Mouse (Mus musculus) neural tube, embryonic 14.5 days (tissue): ENCODE measurements around the gene Foxp4. TPM values are rescaled to one million over a fixed set of nuclear protein-coding genes. Genes with fewer than 3 reads are reported as not detected.
A peak's percentile ranks its signal among the peaks of the same experiment; 100 is the strongest.

Experiments used
- ATAC-seq: fragments of 200-750 bp; cut with Nextera tagmentation; 2 replicates; pipeline ENCODE4 v1.8.0; 2017; ENCODE audit warnings: low read depth, mild to moderate bottlenecking, moderate TSS enrichment, moderate library complexity
- H3K27ac ChIP-seq: fragments of 300-500 bp; sonication (generic); 2 replicates; pipeline ENCODE4 v1.5.1; 2014; ENCODE audit warnings: low read depth, mild to moderate bottlenecking, control low read depth, low read length, moderate library complexity, mixed read lengths
- H3K27me3 ChIP-seq: fragments of 300-500 bp; sonication (generic); 2 replicates; pipeline ENCODE4 v1.6.1; 2014; ENCODE audit warnings: low read length; ENCODE audit not compliant: control insufficient read depth, insufficient read depth
- H3K36me3 ChIP-seq: fragments of 300-500 bp; sonication (generic); 2 replicates; pipeline ENCODE4 v1.6.1; 2014; ENCODE audit warnings: low read length, mixed read lengths; ENCODE audit not compliant: control insufficient read depth, insufficient read depth
- H3K4me1 ChIP-seq: fragments of 300-500 bp; sonication (generic); 2 replicates; pipeline ENCODE4 v1.6.1; 2014; ENCODE audit warnings: low read length; ENCODE audit not compliant: control insufficient read depth, insufficient read depth
- H3K4me2 ChIP-seq: fragments of 300-500 bp; sonication (generic); 2 replicates; pipeline ENCODE4 v1.6.1; 2014; ENCODE audit warnings: mild to moderate bottlenecking, low read depth, low read length, control low read depth
- H3K4me3 ChIP-seq: fragments of 300-500 bp; sonication (generic); 2 replicates; pipeline ENCODE4 v1.5.1; 2014; ENCODE audit warnings: low read depth, low read length, control low read depth, mixed read lengths
- H3K9ac ChIP-seq: fragments of 300-500 bp; sonication (generic); replicated peaks from 2 replicates; pipeline ENCODE4 v1.6.1; 2014; ENCODE audit warnings: low read depth, mild to moderate bottlenecking, control low read depth, low read length, mixed read lengths
- H3K9me3 ChIP-seq: fragments of 300-500 bp; sonication (generic); 2 replicates; pipeline ENCODE4 v1.6.1; 2016; ENCODE audit warnings: low read length; ENCODE audit not compliant: control insufficient read depth
- WGBS: fragments of 180-500 bp; shearing (Covaris S2); extraction: QIAGEN DNeasy Blood & Tissue Kit; methylation state at CpG from one replicate; pipeline ENCODE4 v1.1.7; 2014; 5-methylcytosine and 5-hydroxymethylcytosine counted together
- polyA plus RNA-seq: library from polyadenylated mRNA; unstranded; fragments of >200 nt; fragmentation: Nextera tagmentation; extraction: Ambion mirVana; gene quantifications from 2 replicates; pipeline ENCODE4 v1.2.1, GENCODE M21; 2014

The Foxp4 gene
- polyA plus RNA-seq, 1 experiment from 2014 or later: 28.7 TPM

DNA sequence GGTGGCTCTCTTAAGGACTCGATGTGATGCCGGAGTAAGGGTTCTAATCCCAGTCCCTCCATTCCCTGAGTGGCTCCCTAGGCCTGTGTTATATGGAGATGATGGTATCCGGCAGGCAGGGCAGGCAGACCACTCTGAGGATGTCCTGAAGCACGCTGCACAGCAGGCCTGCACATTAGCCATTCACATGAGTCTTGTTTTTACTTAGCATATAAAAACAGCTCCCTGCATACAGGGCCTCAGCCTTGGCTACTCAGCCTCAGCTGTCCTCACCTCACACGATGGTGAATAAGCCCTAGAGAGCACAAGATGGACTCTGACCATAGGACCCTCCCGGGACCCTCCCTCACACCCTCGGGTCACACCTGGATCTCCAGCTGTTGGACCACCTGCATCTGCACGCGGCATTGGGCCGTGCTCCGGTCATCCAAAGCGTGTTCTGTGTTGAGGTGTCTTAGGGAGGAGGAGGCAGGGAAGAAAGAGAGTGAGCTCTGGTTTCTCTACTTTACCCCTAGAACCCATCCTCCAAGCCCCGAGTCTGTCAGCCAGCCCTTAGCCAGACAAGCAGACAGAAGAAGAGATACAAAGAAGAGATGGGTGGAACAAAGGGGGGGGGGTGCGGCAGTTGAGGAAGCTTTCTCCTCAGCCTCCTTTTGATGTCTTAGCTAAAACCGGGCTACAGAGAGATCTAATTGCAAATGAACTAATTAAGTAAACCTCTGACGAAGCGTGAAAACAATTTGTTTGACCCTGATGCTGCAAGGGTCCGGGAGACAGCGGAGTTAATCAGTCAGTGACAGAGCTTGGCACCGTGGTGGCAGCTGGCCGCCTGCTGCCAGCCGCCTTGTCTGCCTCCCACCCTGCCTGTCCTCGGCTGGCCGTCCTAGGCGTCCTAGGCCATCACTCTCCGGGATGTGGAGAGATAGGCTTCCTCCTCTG, 47.4 kb downstream of the Foxp4 start:
- Histone ChIP-seq H3K4me2 (peak overlapping the region; percentile 57), H3K36me3 (no peaks in the 10 kb centered on the region), H3K4me1 (peaks cover 28% of the 10 kb centered on the region), H3K4me3 (peak overlapping the region; percentile 34), H3K9me3 (no peaks in the 10 kb centered on the region), H3K27me3 (peaks cover 4% of the 10 kb centered on the region; the same call in 1 of the 2 replicates), H3K9ac (peak overlapping the region; percentile 47), H3K27ac (peak overlapping the region; percentile 62)
- 11% methylated on average over 26 of the region's 26 CpGs for WGBS
- ATAC-seq: peak; percentile 41

GRCm38 (mm10) chr17:47873341-47873791, 51.1 kb downstream of the Foxp4 start:
- Histone ChIP-seq H3K4me1 (peaks cover 26% of the 10 kb centered on the region), H3K9ac (no peak overlapping the region), H3K27ac (0 out of 2 replicates have a peak overlapping the region, but pooled peaks have one; percentile 7), H3K4me3 (no peak overlapping the region), H3K36me3 (no peaks in the 10 kb centered on the region), H3K27me3 (no peaks in the 10 kb centered on the region), H3K9me3 (no peaks in the 10 kb centered on the region), H3K4me2 (peak overlapping the region; percentile 20; the same call in 1 of the 2 replicates)
- WGBS: 9% methylated on average over 9 of the region's 9 CpGs
- ATAC-seq: peak; percentile 31

GRCm38 (mm10) chr17:47872311-47873011, 52.0 kb downstream of the Foxp4 start:
- peak overlapping the region; percentile 39; the same call in 1 of the 2 replicates for H3K27ac ChIP-seq
- no peak overlapping the region for H3K4me3 ChIP-seq
- H3K9me3 ChIP-seq: no peaks in the 10 kb centered on the region
- no peaks in the 10 kb centered on the region for H3K27me3 ChIP-seq
- H3K4me1 ChIP-seq: peaks cover 23% of the 10 kb centered on the region
- 24% methylated on average over 31 of the region's 31 CpGs for WGBS
- H3K4me2 ChIP-seq: peak overlapping the region; percentile 29; the same call in 1 of the 2 replicates
- H3K9ac ChIP-seq: no peak overlapping the region
- peak; percentile 19; the same call in 1 of the 2 replicates for ATAC-seq
- no peaks in the 10 kb centered on the region for H3K36me3 ChIP-seq

DNA sequence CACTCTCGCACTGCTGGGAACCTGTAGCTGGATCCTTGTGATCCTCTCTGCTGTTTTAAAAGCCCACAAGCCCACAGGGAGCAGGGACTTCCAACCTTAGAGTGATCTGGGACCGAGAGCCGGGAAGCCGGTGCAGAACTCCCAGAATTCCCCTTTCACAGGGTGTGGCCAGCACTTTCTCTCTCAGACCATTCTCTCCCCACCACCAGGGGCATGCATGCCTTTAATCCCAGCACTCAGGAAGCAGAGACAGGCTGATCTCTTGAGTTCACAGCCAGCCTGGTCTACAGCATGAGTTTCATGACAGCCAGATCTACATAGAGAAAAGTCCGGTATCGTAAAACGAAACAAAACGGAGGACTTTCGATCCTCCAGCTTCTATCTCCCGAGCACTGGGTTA, 54.6 kb downstream of the Foxp4 start:
- Histone ChIP-seq H3K4me1 (peaks cover 14% of the 10 kb centered on the region), H3K9me3 (no peaks in the 10 kb centered on the region), H3K36me3 (no peaks in the 10 kb centered on the region), H3K27ac (no peak overlapping the region), H3K4me2 (no peak overlapping the region), H3K27me3 (no peaks in the 10 kb centered on the region), H3K9ac (no peak overlapping the region), H3K4me3 (no peak overlapping the region)
- ATAC-seq: no peak
- WGBS: 94% methylated on average over 10 of the region's 10 CpGs

DNA sequence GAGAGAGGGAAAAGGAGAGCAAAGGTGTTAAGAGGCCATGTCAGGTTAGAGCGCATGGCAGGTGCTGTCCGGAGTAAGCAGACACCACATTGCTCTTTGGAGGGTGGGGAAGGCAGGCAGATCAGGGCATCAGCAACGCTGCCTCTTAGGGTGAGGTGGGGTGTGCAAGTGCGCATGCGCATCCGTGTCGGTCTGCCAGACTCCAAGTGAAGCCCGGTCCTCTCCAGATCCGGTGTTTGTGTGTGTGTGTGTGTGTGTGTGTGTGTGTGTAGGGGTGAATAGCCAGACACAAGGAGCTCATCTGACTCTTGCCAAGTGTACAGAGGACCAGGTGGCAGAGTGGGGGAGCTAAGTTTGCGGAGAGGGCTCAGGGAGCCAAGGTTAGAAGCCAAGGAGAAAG, 58.4 kb downstream of the Foxp4 start:
- Histone ChIP-seq H3K4me3 (no peak overlapping the region), H3K9ac (no peak overlapping the region), H3K9me3 (no peaks in the 10 kb centered on the region), H3K27me3 (no peaks in the 10 kb centered on the region), H3K4me1 (no peaks in the 10 kb centered on the region), H3K36me3 (no peaks in the 10 kb centered on the region), H3K4me2 (no peak overlapping the region), H3K27ac (no peak overlapping the region)
- WGBS: 60% methylated on average over 10 of the region's 10 CpGs
- no peak for ATAC-seq

DNA sequence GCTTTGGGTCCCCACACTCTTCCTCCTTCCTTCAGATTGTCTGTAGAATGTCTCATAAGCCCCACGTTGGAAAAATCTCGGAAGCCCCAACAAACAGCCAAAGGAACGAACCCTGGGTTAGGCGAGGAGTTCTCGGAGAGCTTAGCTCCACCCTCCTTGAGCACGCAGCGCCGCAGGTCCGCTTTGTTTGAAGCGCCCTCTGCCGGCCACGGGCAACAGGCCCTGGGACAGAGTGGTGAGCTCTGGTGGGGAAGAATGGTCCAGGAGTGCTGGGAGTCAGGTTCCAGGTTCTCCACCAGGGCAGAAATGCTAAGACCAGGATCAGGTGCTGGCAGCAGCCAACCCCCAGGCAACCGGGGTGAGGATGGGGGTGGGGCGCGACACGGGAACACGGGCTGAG, 59.9 kb downstream of the Foxp4 start:
- H3K9ac ChIP-seq: no peak overlapping the region
- no peak overlapping the region for H3K4me3 ChIP-seq
- H3K4me1 ChIP-seq: no peaks in the 10 kb centered on the region
- no peak overlapping the region for H3K27ac ChIP-seq
- 3% methylated on average over 17 of the region's 17 CpGs for WGBS
- peak overlapping the region; percentile 18; the same call in 1 of the 2 replicates for H3K4me2 ChIP-seq
- no peaks in the 10 kb centered on the region for H3K9me3 ChIP-seq
- H3K27me3 ChIP-seq: no peaks in the 10 kb centered on the region
- H3K36me3 ChIP-seq: no peaks in the 10 kb centered on the region
- peak; percentile 68 for ATAC-seq

GRCm38 (mm10) chr17:47863437-47863836, 61.0 kb downstream of the Foxp4 start:
- Histone ChIP-seq H3K9me3 (no peaks in the 10 kb centered on the region), H3K27ac (no peak overlapping the region), H3K4me2 (no peak overlapping the region), H3K4me1 (no peaks in the 10 kb centered on the region), H3K4me3 (no peak overlapping the region), H3K27me3 (no peaks in the 10 kb centered on the region), H3K36me3 (no peaks in the 10 kb centered on the region), H3K9ac (no peak overlapping the region)
- WGBS: 16% methylated on average over 11 of the region's 11 CpGs
- ATAC-seq: no peak

DNA sequence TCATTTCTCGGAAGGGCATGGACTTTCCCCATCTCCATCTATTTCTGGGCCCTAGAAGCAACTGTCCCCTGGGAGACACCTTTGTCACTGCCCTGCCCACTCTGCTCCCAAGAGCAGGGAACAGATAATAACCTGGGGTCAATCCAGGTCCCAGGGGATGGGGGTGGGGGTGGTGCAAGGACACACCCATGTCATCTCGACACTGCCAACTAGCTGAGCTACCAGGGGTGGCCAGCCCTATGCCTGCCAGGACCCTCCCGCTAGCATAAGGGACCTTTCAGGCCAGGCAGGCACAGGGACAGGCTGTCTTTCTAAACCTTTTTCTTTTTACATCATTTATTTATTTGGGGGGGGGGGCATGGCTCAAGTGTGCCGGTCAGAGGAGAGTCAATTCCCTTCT, 61.4 kb downstream of the Foxp4 start:
- Histone ChIP-seq H3K4me1 (no peaks in the 10 kb centered on the region), H3K27ac (no peak overlapping the region), H3K36me3 (no peaks in the 10 kb centered on the region), H3K27me3 (no peaks in the 10 kb centered on the region), H3K4me2 (no peak overlapping the region), H3K9ac (no peak overlapping the region), H3K4me3 (no peak overlapping the region), H3K9me3 (no peaks in the 10 kb centered on the region)
- ATAC-seq: no peak
- WGBS: 59% methylated on average over 4 of the region's 4 CpGs

DNA sequence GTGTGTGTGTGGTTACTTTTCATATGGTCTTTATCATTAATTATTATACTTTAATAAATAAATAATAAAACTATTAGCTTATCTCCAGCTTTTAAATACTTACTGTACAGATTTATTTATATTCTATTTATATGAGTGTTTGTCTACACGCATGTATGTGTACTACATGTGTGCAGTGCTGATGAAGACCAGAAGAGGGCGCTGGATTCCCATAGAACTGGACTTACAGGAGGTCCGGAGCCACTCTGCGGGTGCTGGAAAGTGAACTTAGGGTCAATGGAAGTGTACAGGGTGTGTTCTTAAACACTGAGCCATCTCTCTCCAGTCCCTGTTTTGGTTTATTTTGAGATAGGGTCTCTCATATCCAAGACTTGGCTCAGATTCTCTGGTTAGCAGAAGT, 68.9 kb downstream of the Foxp4 start:
- Histone ChIP-seq H3K27ac (no peak overlapping the region), H3K4me1 (0 out of 2 replicates have a peak, but pooled peaks cover 4% of the 10 kb centered on the region), H3K36me3 (no peaks in the 10 kb centered on the region), H3K4me2 (no peak overlapping the region), H3K27me3 (no peaks in the 10 kb centered on the region; the same call in 1 of the 2 replicates), H3K9me3 (no peaks in the 10 kb centered on the region), H3K9ac (no peak overlapping the region), H3K4me3 (no peak overlapping the region)
- no peak for ATAC-seq
- 84% methylated on average over 4 of the region's 4 CpGs for WGBS
